Mouse (Mus musculus): ENCODE measurements around the gene Zfp710.

- TF ChIP-seq POLR2A (IDR thresholded peaks at IDR 0.05; ENCODE audit: extremely low read depth, insufficient read depth, low read length) (no peak), CTCF (IDR thresholded peaks at IDR 0.05; ENCODE audit: low read depth, low read length) (no peak)
Measured at GRCm38 (mm10) chr7:80138375-80138774, 113.8 kb downstream of the Zfp710 start.
